Mouse (Mus musculus) kidney, adult 2 months (tissue): ENCODE measurements at regions not wholly inside any gene's neighbourhood (a gene's known extent, or its start where the extent isn't known, plus 50 kb on each side); places are given as distances from the start of the nearest gene placed in this dataset.

Experiments
- CTCF ChIP-seq: fragments of 200-500 bp; conservative IDR thresholded peaks from 2 replicates; pipeline ENCODE4 v1.5.1; 2011; ENCODE audit warnings: low read depth, mild to moderate bottlenecking, control low read depth, low read length, moderate library complexity, mixed read lengths; ENCODE audit not compliant: insufficient read depth, insufficient read length
- POLR2A ChIP-seq: fragments of 200-500 bp; IDR thresholded peaks from one replicate; pipeline ENCODE4 v1.6.1; 2011; ENCODE audit warnings: low read depth, low read length, control low read depth

DNA sequence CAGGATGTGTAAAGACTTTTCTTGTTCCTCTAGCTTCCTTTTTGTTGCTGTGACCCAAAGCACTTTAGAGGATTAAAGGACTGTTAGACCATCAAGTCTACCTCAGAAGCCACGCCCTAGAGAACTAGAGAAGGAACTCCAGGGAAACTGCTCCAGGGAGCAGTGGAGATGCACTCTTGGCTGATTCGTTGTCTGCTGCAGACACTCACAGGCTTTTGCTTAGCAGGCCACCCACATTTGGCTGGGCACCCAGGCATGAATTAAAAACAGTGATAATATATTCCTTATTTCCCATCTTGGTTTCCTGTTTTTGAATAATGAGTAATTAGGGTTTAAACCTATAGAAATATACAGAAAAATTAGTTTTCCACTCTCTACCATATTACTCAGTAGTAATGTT, 560.3 kb downstream of the Gbe1 start:
- no peak for TF ChIP-seq POLR2A
- no peak for TF ChIP-seq CTCF
